Mouse (Mus musculus) kidney, postnatal 36 days (tissue): ENCODE results near the gene Ncoa3.
A peak's percentile ranks its signal among the peaks of the same experiment; 100 is the strongest.

Experiments
- DNase-seq, 2 experiments: peaks; one replicate each; pipeline ENCODE4 v3.0.0; 2021 to 2022; ENCODE audit warnings: mixed read lengths in 2 of 2

The Ncoa3 gene

GRCm38 (mm10) chr2:166002429-166002828 lies 10.0 kb downstream of the Ncoa3 start:
- DNase-seq = peak; percentile 65 to 69

- peak in 1 of 2 experiments; percentile 51 for DNase-seq
These were observed 10.6 kb downstream of the Ncoa3 start for GRCm38 (mm10) chr2:166003004-166003403.

- DNase-seq = peak in 1 of 2 experiments; percentile 42
These were observed 14.6 kb downstream of the Ncoa3 start for GRCm38 (mm10) chr2:166007046-166007445.

- DNase-seq = no peak
These were observed 16.3 kb downstream of the Ncoa3 start for GRCm38 (mm10) chr2:166008558-166009392.

GRCm38 (mm10) chr2:166009393-166009947 lies 17.0 kb downstream of the Ncoa3 start:
- DNase-seq = no peak

- DNase-seq = no peak
These were observed 17.9 kb downstream of the Ncoa3 start for GRCm38 (mm10) chr2:166010321-166010720.

- DNase-seq = no peak
These were observed 19.0 kb downstream of the Ncoa3 start for GRCm38 (mm10) chr2:166011422-166011821.

- no peak for DNase-seq
These were observed 19.7 kb downstream of the Ncoa3 start for GRCm38 (mm10) chr2:166012145-166012544.

- no peak for DNase-seq
These were observed 26.3 kb downstream of the Ncoa3 start for GRCm38 (mm10) chr2:166018769-166019168.

- DNase-seq = no peak
These were observed 27.6 kb downstream of the Ncoa3 start for GRCm38 (mm10) chr2:166020026-166020425.

- peak; percentile 46 to 60 for DNase-seq
These were observed 28.7 kb downstream of the Ncoa3 start for GRCm38 (mm10) chr2:166021073-166021610.

- DNase-seq = peak; percentile 73 to 82
These were observed 29.2 kb downstream of the Ncoa3 start for GRCm38 (mm10) chr2:166021642-166022041.

- peak; percentile 43 to 84 for DNase-seq
These were observed 29.9 kb downstream of the Ncoa3 start for GRCm38 (mm10) chr2:166022327-166022726.

GRCm38 (mm10) chr2:166024079-166024478 lies 31.6 kb downstream of the Ncoa3 start:
- no peak for DNase-seq

- no peak for DNase-seq
These were observed 32.2 kb downstream of the Ncoa3 start for GRCm38 (mm10) chr2:166024621-166025020.

- DNase-seq = no peak
These were observed 33.5 kb downstream of the Ncoa3 start for GRCm38 (mm10) chr2:166025943-166026342.

- DNase-seq = no peak
These were observed 35.4 kb downstream of the Ncoa3 start for GRCm38 (mm10) chr2:166027834-166028233.

GRCm38 (mm10) chr2:166029232-166029631 lies 36.8 kb downstream of the Ncoa3 start:
- DNase-seq = no peak

- DNase-seq = peak in 1 of 2 experiments; percentile 35
These were observed 38.0 kb downstream of the Ncoa3 start for GRCm38 (mm10) chr2:166030256-166030995.

- peak; percentile 71 to 85 for DNase-seq
These were observed 38.9 kb downstream of the Ncoa3 start for GRCm38 (mm10) chr2:166031120-166031929.

- DNase-seq = no peak
These were observed 40.2 kb downstream of the Ncoa3 start for GRCm38 (mm10) chr2:166032628-166033027.

GRCm38 (mm10) chr2:166034967-166035490 lies 42.6 kb downstream of the Ncoa3 start:
- peak; percentile 45 to 59 for DNase-seq
